Mouse (Mus musculus): ENCODE measurements around the gene Parp11.

DNA sequence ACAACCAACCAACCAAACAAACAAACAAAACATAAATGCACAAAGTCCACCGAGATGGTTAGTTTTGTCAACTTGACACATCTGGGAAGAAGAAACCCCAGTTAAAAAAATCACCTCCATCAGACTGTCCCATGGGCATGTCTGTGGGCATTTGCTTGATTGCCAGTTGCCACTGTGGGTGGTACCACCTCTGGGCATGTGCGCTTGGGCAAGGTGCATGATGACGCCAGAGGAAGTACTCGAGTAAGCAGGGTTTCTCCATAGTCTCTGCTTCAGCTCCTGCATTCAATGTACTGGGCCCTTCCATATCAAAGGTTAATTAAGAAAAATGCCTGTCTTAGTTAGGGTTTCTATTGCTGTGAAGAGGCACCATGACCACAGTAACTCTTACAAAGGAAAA is 92.6 kb downstream of the Parp11 start:
- no peak for TF ChIP-seq CTCF (IDR thresholded peaks at IDR 0.05; ENCODE audit: control insufficient read depth, insufficient read depth, insufficient replicate concordance, low read depth, low read length)
- TF ChIP-seq POLR2A (IDR thresholded peaks at IDR 0.05; ENCODE audit: control insufficient read depth, low read depth, low read length) = no peak
